Mouse (Mus musculus) kidney, embryonic 15.5 days (tissue): Measurements from ENCODE around the gene Igdcc3. TPM values are rescaled to one million over a fixed set of nuclear protein-coding genes. Genes with fewer than 3 reads are reported as not detected.
A peak's percentile ranks its signal among the peaks of the same experiment; 100 is the strongest.

Experiments used
- ATAC-seq: fragments of 200-750 bp; cut with Nextera tagmentation; replicated peaks from 2 replicates; pipeline ENCODE4 v1.8.0; 2017; ENCODE audit warnings: moderate TSS enrichment; ENCODE audit not compliant: low FRiP score
- H3K27ac ChIP-seq: fragments of 300-500 bp; sonication (generic); 2 replicates; pipeline ENCODE4 v1.5.1; 2015; ENCODE audit warnings: mild to moderate bottlenecking, inconsistent platforms
- H3K27me3 ChIP-seq: fragments of 300-500 bp; sonication (generic); 2 replicates; pipeline ENCODE4 v1.6.1; 2015; ENCODE audit warnings: inconsistent platforms
- H3K36me3 ChIP-seq: fragments of 300-500 bp; sonication (generic); 2 replicates; pipeline ENCODE4 v1.6.1; 2015; ENCODE audit warnings: inconsistent platforms
- H3K4me1 ChIP-seq: fragments of 300-500 bp; sonication (generic); 2 replicates; pipeline ENCODE4 v1.6.1; 2015; ENCODE audit warnings: inconsistent platforms
- H3K4me2 ChIP-seq: fragments of 300-500 bp; sonication (generic); 2 replicates; pipeline ENCODE4 v1.6.1; 2015; ENCODE audit warnings: moderate library complexity, mild to moderate bottlenecking, inconsistent platforms
- H3K4me3 ChIP-seq: fragments of 300-500 bp; sonication (generic); replicated peaks from 2 replicates; pipeline ENCODE4 v1.5.1; 2015; ENCODE audit warnings: mild to moderate bottlenecking, inconsistent platforms
- H3K9ac ChIP-seq: fragments of 300-500 bp; sonication (generic); 2 replicates; pipeline ENCODE4 v1.6.1; 2015; ENCODE audit warnings: mild to moderate bottlenecking, inconsistent platforms
- H3K9me3 ChIP-seq: fragments of 300-500 bp; sonication (generic); replicated peaks from 2 replicates; pipeline ENCODE4 v1.6.1; 2016; ENCODE audit warnings: inconsistent platforms
- WGBS: fragments of 180-500 bp; shearing (Covaris S2); methylation state at CpG from one replicate; pipeline ENCODE4 v1.1.7; 2015; ENCODE audit warnings: mixed read lengths; 5-methylcytosine and 5-hydroxymethylcytosine counted together
- polyA plus RNA-seq: library from polyadenylated mRNA; unstranded; fragments of >200 nt; fragmentation: Nextera tagmentation; extraction: Ambion mirVana; gene quantifications from 2 replicates; pipeline ENCODE4 v1.2.1, GENCODE M21; 2015

The Igdcc3 gene
- polyA plus RNA-seq, 1 experiment from 2014 or later = 4.2 TPM

- Histone ChIP-seq H3K9me3 (no peaks in the 10 kb centered on the region), H3K27ac (peak overlapping the region; percentile 70), H3K4me3 (peak overlapping the region; percentile 12; the same call in 1 of the 2 replicates), H3K36me3 (peaks cover 17% of the 10 kb centered on the region), H3K9ac (no peak overlapping the region), H3K4me2 (peak overlapping the region; percentile 48), H3K4me1 (peaks cover 59% of the 10 kb centered on the region), H3K27me3 (peaks cover 17% of the 10 kb centered on the region)
- 15% methylated on average over 22 of the region's 22 CpGs for whole genome bisulfite sequencing
- ATAC-seq = peak; percentile 72
Observed at GRCm38 (mm10) chr9:65178336-65179213, 37.6 kb downstream of the Igdcc3 start.

GRCm38 (mm10) chr9:65179817-65180624, 39.0 kb downstream of the Igdcc3 start:
- Histone ChIP-seq H3K4me1 (peaks cover 57% of the 10 kb centered on the region), H3K27me3 (peaks cover 21% of the 10 kb centered on the region), H3K4me2 (peak overlapping the region; percentile 45), H3K27ac (no peak overlapping the region), H3K9ac (no peak overlapping the region), H3K4me3 (no peak overlapping the region), H3K9me3 (no peaks in the 10 kb centered on the region), H3K36me3 (peaks cover 17% of the 10 kb centered on the region)
- 23% methylated on average over 17 of the region's 17 CpGs for WGBS
- 0 out of 2 replicates have a peak, but pooled peaks have one; percentile 7 for ATAC-seq

- no peak for ATAC-seq
Observed at GRCm38 (mm10) chr9:65188599-65188998, 47.6 kb downstream of the Igdcc3 start.

GRCm38 (mm10) chr9:65190306-65190705, 49.3 kb downstream of the Igdcc3 start:
- no peak overlapping the region for H3K4me3 ChIP-seq
- peaks cover 10% of the 10 kb centered on the region; the same call in 1 of the 2 replicates for H3K27me3 ChIP-seq
- peaks cover 46% of the 10 kb centered on the region for H3K4me1 ChIP-seq
- WGBS = 31% methylated on average over 7 of the region's 7 CpGs
- ATAC-seq = no peak
- no peaks in the 10 kb centered on the region; the same call in 1 of the 2 replicates for H3K9me3 ChIP-seq
- H3K9ac ChIP-seq = no peak overlapping the region
- H3K36me3 ChIP-seq = no peaks in the 10 kb centered on the region
- H3K27ac ChIP-seq = no peak overlapping the region
- no peak overlapping the region for H3K4me2 ChIP-seq

More at GRCm38 (mm10) chr9:65188599-65188998, 47.6 kb downstream of the Igdcc3 start:
- Histone ChIP-seq H3K9me3 (no peaks in the 10 kb centered on the region; the same call in 1 of the 2 replicates), H3K4me3 (no peak overlapping the region), H3K4me1 (peaks cover 35% of the 10 kb centered on the region), H3K27me3 (peaks cover 17% of the 10 kb centered on the region), H3K36me3 (no peaks in the 10 kb centered on the region; the same call in 1 of the 2 replicates), H3K9ac (no peak overlapping the region), H3K27ac (no peak overlapping the region), H3K4me2 (no peak overlapping the region)
- WGBS = 3% methylated on average over 3 of the region's 3 CpGs

GRCm38 (mm10) chr9:65191389-65191754, 50.4 kb downstream of the Igdcc3 start:
- peak overlapping the region; percentile 24; the same call in 1 of the 2 replicates for H3K4me2 ChIP-seq
- 18% methylated on average over 2 of the region's 2 CpGs for WGBS
- no peak for ATAC-seq

GRCm38 (mm10) chr9:65191755-65192469, 50.9 kb downstream of the Igdcc3 start:
- Histone ChIP-seq H3K4me3 (no peak overlapping the region), H3K9ac (no peak overlapping the region), H3K36me3 (no peaks in the 10 kb centered on the region), H3K27me3 (peaks cover 10% of the 10 kb centered on the region; the same call in 1 of the 2 replicates), H3K27ac (peak overlapping the region; percentile 79), H3K9me3 (no peaks in the 10 kb centered on the region; the same call in 1 of the 2 replicates), H3K4me1 (peaks cover 56% of the 10 kb centered on the region), H3K4me2 (peak overlapping the region; percentile 24; the same call in 1 of the 2 replicates)
- 0 out of 2 replicates have a peak, but pooled peaks have one; percentile 7 for ATAC-seq
- 10% methylated on average over 8 of the region's 8 CpGs for WGBS

More at GRCm38 (mm10) chr9:65191389-65191754, 50.4 kb downstream of the Igdcc3 start:
- Histone ChIP-seq H3K9me3 (no peaks in the 10 kb centered on the region; the same call in 1 of the 2 replicates), H3K4me1 (peaks cover 55% of the 10 kb centered on the region), H3K9ac (no peak overlapping the region), H3K36me3 (no peaks in the 10 kb centered on the region), H3K27ac (peak overlapping the region; percentile 79), H3K27me3 (peaks cover 10% of the 10 kb centered on the region; the same call in 1 of the 2 replicates), H3K4me3 (no peak overlapping the region)

GRCm38 (mm10) chr9:65193214-65193613, 52.2 kb downstream of the Igdcc3 start:
- Histone ChIP-seq H3K9me3 (no peaks in the 10 kb centered on the region; the same call in 1 of the 2 replicates), H3K4me1 (peaks cover 60% of the 10 kb centered on the region), H3K27ac (no peak overlapping the region), H3K9ac (no peak overlapping the region), H3K4me2 (no peak overlapping the region), H3K27me3 (peaks cover 10% of the 10 kb centered on the region; the same call in 1 of the 2 replicates), H3K4me3 (no peak overlapping the region), H3K36me3 (no peaks in the 10 kb centered on the region)
- no peak for ATAC-seq
- 70% methylated on average over 12 of the region's 12 CpGs for WGBS

- no peak for ATAC-seq
- Histone ChIP-seq H3K9ac (0 out of 2 replicates have a peak within 1 kb of the TSS, but pooled peaks have one; percentile 19), H3K36me3 (no peaks in the 10 kb centered on the region), H3K27ac (peak within 1 kb of the TSS; percentile 96), H3K4me3 (no peak within 1 kb of the TSS), H3K4me1 (peaks cover 67% of the 10 kb centered on the region), H3K9me3 (no peaks in the 10 kb centered on the region; the same call in 1 of the 2 replicates), H3K27me3 (0 out of 2 replicates have a peak, but pooled peaks cover 8% of the 10 kb centered on the region), H3K4me2 (peak within 1 kb of the TSS; percentile 24)
- 66% methylated on average over 4 of the region's 4 CpGs for WGBS
Observed at GRCm38 (mm10) chr9:65195053-65195452, 54.1 kb downstream of the Igdcc3 start, which contains the start of gene Parp16. Gene Parp16, plus strand, starts transcription at chr9:65195353.

- Histone ChIP-seq H3K9me3 (no peaks in the 10 kb centered on the region; the same call in 1 of the 2 replicates), H3K27ac (peak overlapping the region; percentile 96), H3K36me3 (no peaks in the 10 kb centered on the region), H3K9ac (0 out of 2 replicates have a peak overlapping the region, but pooled peaks have one; percentile 19), H3K4me1 (peaks cover 66% of the 10 kb centered on the region), H3K4me2 (peak overlapping the region; percentile 24), H3K4me3 (no peak overlapping the region), H3K27me3 (0 out of 2 replicates have a peak, but pooled peaks cover 3% of the 10 kb centered on the region)
- WGBS = 24% methylated on average over 8 of the region's 8 CpGs
- ATAC-seq = 0 out of 2 replicates have a peak, but pooled peaks have one; percentile 8
Observed at GRCm38 (mm10) chr9:65195621-65195981, 54.6 kb downstream of the Igdcc3 start.

- peak overlapping the region; percentile 34 for H3K4me2 ChIP-seq
- H3K36me3 ChIP-seq = no peaks in the 10 kb centered on the region
- peaks cover 61% of the 10 kb centered on the region for H3K4me1 ChIP-seq
- peak overlapping the region; percentile 96 for H3K27ac ChIP-seq
- H3K4me3 ChIP-seq = peak overlapping the region; percentile 8; the same call in 1 of the 2 replicates
- 0 out of 2 replicates have a peak overlapping the region, but pooled peaks have one; percentile 19 for H3K9ac ChIP-seq
- H3K27me3 ChIP-seq = 0 out of 2 replicates have a peak, but pooled peaks cover 3% of the 10 kb centered on the region
- H3K9me3 ChIP-seq = no peaks in the 10 kb centered on the region; the same call in 1 of the 2 replicates
- peak; percentile 90 for ATAC-seq
- 3% methylated on average over 9 of the region's 9 CpGs for WGBS
Observed at GRCm38 (mm10) chr9:65195982-65196737, 55.2 kb downstream of the Igdcc3 start.
